Mouse (Mus musculus) macrophage (primary cell): Measurements from ENCODE around the gene Bhlha15. TPM values are rescaled to one million over a fixed set of nuclear protein-coding genes. Genes with fewer than 3 reads are reported as not detected.

Source experiments
- H3K27ac ChIP-seq: fragments of 350-480 bp; formaldehyde crosslinking; 2 replicates; pipeline ENCODE4 v1.9.0; 2021
- H3K36me3 ChIP-seq: fragments of 350-480 bp; formaldehyde crosslinking; 2 replicates; pipeline ENCODE4 v1.9.0; 2021; ENCODE audit errors: inconsistent target
- H3K4me3 ChIP-seq: fragments of 350-480 bp; formaldehyde crosslinking; 2 replicates; pipeline ENCODE4 v1.9.0; 2021; ENCODE audit errors: inconsistent target
- H3K79me2 ChIP-seq: fragments of 350-480 bp; formaldehyde crosslinking; 2 replicates; pipeline ENCODE4 v1.9.0; 2021; ENCODE audit errors: inconsistent target
- WGBS: methylation state at CpG from one replicate; pipeline ENCODE4 v1.1.7; 2026; ENCODE audit warnings: inconsistent platforms; ENCODE audit not compliant: missing documents; 5-methylcytosine and 5-hydroxymethylcytosine counted together
- polyA plus RNA-seq: library from polyadenylated mRNA; stranded (reverse); fragments of 250-400 nt; gene quantifications from 3 replicates; pipeline ENCODE4 v1.2.4, GENCODE M21; 2018; ENCODE audit warnings: inconsistent platforms

The Bhlha15 gene
- polyA plus RNA-seq, 1 experiment from 2014 or later, result not detected

DNA sequence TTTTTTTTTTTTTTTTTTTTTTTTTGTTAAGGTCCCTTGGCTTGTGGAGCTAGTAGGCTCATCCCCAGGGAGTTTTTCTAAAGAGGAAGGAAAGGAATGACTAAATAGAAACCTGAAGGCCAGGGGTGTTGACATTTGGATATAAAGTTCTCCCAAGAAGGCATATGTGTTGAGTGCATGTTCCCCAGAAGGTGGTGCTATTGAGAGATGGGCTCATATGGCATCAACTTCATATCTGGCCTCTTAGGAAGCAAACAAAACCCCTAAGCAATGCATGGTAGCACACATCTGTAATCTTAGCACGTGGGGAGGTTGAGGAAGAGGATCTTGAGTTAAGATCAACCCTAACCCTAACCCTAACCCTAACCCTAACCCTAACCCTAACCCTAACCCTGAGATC is 41.3 kb downstream of the Bhlha15 start:
- no peaks in the 10 kb centered on the region for H3K36me3 ChIP-seq
- no peak overlapping the region for H3K27ac ChIP-seq
- 70% methylated on average over 1 of the region's 1 CpGs for WGBS
- H3K79me2 ChIP-seq, result no peaks in the 10 kb centered on the region
- no peak overlapping the region for H3K4me3 ChIP-seq

DNA sequence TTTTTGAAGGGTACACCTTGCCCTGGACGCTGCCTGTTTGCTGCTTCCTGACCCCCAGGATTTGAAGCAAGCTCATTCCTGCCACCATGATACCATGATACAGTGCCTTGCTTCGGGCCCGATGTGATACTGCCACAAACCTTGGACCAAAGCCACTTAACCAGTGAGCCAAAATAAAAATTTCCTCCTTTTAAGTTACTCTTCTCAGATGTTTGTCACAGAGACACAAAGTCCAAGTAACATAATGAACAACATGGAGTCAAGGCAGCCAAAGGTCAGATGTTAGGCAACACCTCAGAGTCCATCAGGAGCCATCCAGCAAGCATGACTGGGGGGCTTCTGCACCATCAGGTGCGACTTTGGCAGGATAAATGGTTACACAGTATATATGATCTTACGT is 42.4 kb downstream of the Bhlha15 start:
- H3K27ac ChIP-seq, result no peak overlapping the region
- no peaks in the 10 kb centered on the region for H3K79me2 ChIP-seq
- no peak overlapping the region for H3K4me3 ChIP-seq
- no peaks in the 10 kb centered on the region for H3K36me3 ChIP-seq
- WGBS, result 83% methylated on average over 5 of the region's 5 CpGs

DNA sequence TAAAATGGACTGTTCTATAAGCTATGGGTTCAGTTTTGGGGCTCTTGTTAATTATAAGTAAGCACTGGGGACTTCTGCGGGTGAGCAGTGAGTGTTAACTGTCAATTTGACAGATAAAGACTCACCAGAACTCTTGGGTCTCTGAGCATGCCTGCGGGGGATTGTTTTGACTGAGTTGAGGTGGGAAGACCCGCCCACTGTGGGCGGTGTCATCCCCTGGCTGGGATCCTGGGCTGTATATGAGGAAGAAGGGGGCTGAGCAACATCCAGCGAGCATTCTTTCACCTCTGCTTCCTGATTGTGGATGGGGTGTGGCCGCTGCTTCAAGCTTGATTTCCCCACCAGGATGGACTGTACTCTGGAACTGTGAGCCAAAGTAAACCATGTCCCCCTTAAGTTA is 44.1 kb downstream of the Bhlha15 start:
- no peak overlapping the region for H3K27ac ChIP-seq
- H3K79me2 ChIP-seq, result no peaks in the 10 kb centered on the region
- H3K36me3 ChIP-seq, result no peaks in the 10 kb centered on the region
- no peak overlapping the region for H3K4me3 ChIP-seq
- WGBS, result 78% methylated on average over 5 of the region's 6 CpGs

DNA sequence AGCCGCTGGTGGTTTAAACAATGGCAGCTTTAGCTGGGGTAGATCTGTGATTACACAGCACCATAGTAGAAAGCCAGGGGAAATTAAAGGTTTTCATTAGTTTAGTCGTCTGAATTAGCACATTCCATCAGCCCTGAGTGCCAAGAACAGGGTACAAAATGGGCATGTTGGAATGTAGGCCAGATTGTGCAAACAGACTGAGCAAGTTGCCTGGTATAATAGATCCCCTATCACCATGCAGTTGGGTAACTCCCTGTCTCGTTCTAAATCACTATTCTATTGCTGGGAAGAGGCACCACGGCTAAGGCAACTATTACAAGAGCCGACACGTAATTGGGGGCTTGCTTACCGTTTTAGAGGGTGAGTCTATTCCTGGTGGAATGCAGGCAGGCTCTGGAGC is 44.6 kb downstream of the Bhlha15 start:
- 93% methylated on average over 7 of the region's 7 CpGs for WGBS
- Histone ChIP-seq H3K27ac (no peak overlapping the region), H3K36me3 (no peaks in the 10 kb centered on the region), H3K4me3 (no peak overlapping the region), H3K79me2 (no peaks in the 10 kb centered on the region)

DNA sequence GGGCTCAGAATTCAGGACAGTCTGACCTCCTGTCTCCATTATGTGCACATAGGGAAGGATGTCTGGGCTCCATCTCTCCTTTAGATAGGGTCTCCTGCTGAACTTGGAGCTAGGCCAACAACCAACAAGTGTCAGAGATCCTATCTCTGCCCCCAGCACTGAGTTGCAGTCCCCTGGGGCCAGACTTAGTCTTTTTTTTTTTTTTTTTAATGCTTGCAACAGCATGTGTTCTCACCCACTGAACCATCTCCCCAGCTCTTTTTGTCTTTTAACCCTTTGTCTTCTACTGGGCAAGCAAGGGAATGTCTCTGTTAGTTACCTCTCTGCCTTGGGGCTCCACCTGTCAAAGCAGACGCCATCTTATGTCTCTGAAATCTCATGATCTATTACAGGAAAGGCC is 48.9 kb downstream of the Bhlha15 start:
- H3K79me2 ChIP-seq, result no peaks in the 10 kb centered on the region; the same call in 1 of the 2 replicates
- no peak overlapping the region for H3K27ac ChIP-seq
- 100% methylated on average over 1 of the region's 1 CpGs for WGBS
- peaks cover 15% of the 10 kb centered on the region for H3K36me3 ChIP-seq
- no peak overlapping the region for H3K4me3 ChIP-seq

Other genes with a start within 250 kb of the Bhlha15 start
- 66.0 to 72.1 TPM (median 71.7 TPM) in 3 replicates for gene Ccz1, start 175.4 kb upstream of the Bhlha15 start, polyA plus RNA-seq
- gene Ocm, start 163.6 kb upstream of the Bhlha15 start, polyA plus RNA-seq, result not detected in 3 replicates
- gene Lmtk2, start 89.8 kb upstream of the Bhlha15 start, polyA plus RNA-seq, result 1.4 to 3.9 TPM (median 1.8 TPM) in 3 replicates
- gene Tecpr1, start 33.3 kb downstream of the Bhlha15 start, polyA plus RNA-seq, result 61.4 to 244 TPM (median 121 TPM) in 3 replicates
- 238 to 490 TPM (median 271 TPM) in 3 replicates for gene Bri3, start 54.2 kb downstream of the Bhlha15 start, polyA plus RNA-seq
- 0.06 to 0.16 TPM (median 0.11 TPM) in 3 replicates for gene Baiap2l1, start 167.8 kb downstream of the Bhlha15 start, polyA plus RNA-seq